Mouse (Mus musculus) CH12.LX (cell line): ENCODE data around the gene Kcmf1. TPM values are rescaled to one million over a fixed set of nuclear protein-coding genes. Genes with fewer than 3 reads are reported as not detected.
A peak's percentile ranks its signal among the peaks of the same experiment; 100 is the strongest.

ENCODE experiments used
- DNase-seq: peaks from one replicate; pipeline ENCODE4 v3.0.0-alpha.2; 2013; ENCODE audit errors: extremely low read depth
- H3K27ac ChIP-seq: 2 replicates; pipeline ENCODE4 v1.5.1; 2012; ENCODE audit warnings: low read depth, mild to moderate bottlenecking, control low read depth, moderate library complexity; ENCODE audit not compliant: insufficient read depth
- H3K27me3 ChIP-seq: replicated peaks from 2 replicates; pipeline ENCODE3; 2012; ENCODE audit warnings: inconsistent platforms
- H3K36me3 ChIP-seq, 2 experiments: replicated peaks in 1 of 2; 2 replicates each; pipeline versions ENCODE3 to v1.6.1; 2012; ENCODE audit warnings: inconsistent platforms in 1 of 2, low read length in 1 of 2, mild to moderate bottlenecking in 1 of 2, mixed read lengths in 1 of 2, moderate library complexity in 1 of 2; ENCODE audit not compliant: control insufficient read depth in 1 of 2, insufficient read depth in 1 of 2
- H3K4me1 ChIP-seq, 2 experiments: 2 replicates each; pipeline ENCODE4 v1.6.1; 2012; ENCODE audit warnings: inconsistent platforms in 1 of 2, moderate library complexity in 1 of 2; ENCODE audit not compliant: insufficient read depth in 2 of 2, control insufficient read depth in 1 of 2
- H3K4me2 ChIP-seq: 2 replicates; pipeline ENCODE4 v1.6.1; 2012; ENCODE audit warnings: low read depth, mild to moderate bottlenecking, control low read depth; ENCODE audit not compliant: poor library complexity, insufficient read depth, severe bottlenecking
- H3K4me3 ChIP-seq, 3 experiments: fragments of 150-350 bp in 1 of 3; sonication (generic) in 1 of 3; replicated peaks in 1 of 3; 2 replicates each; pipeline versions ENCODE3 to v1.5.1; 2011 to 2012; ENCODE audit warnings: low read depth in 2 of 3, low read length in 2 of 3, mild to moderate bottlenecking in 2 of 3, moderate library complexity in 2 of 3, control low read depth in 1 of 3, improper control_type of control experiment in 1 of 3, inconsistent platforms in 1 of 3, mixed read lengths in 1 of 3; ENCODE audit not compliant: poor library complexity in 1 of 3
- H3K79me2 ChIP-seq: replicated peaks from 2 replicates; pipeline ENCODE4 v1.6.1; 2012; ENCODE audit warnings: mild to moderate bottlenecking, moderate library complexity; ENCODE audit not compliant: control insufficient read depth, poor library complexity, insufficient read depth, severe bottlenecking; ENCODE audit errors: extremely low read depth
- H3K9ac ChIP-seq: 2 replicates; pipeline ENCODE4 v1.6.1; 2012; ENCODE audit warnings: low read depth, mild to moderate bottlenecking, control low read depth, moderate library complexity; ENCODE audit not compliant: insufficient read depth
- H3K9me3 ChIP-seq: replicated peaks from 2 replicates; pipeline ENCODE3; 2012; ENCODE audit warnings: low read length, inconsistent platforms, mixed read lengths
- CHD1 ChIP-seq: IDR thresholded peaks from 2 replicates; pipeline ENCODE4 v1.6.1; 2012; ENCODE audit warnings: low read depth, low read length, improper control_type of control experiment, inconsistent platforms
- CTCF ChIP-seq, 2 experiments: IDR thresholded peaks in 1 of 2; conservative IDR thresholded peaks in 1 of 2; 2 replicates each; pipeline ENCODE4 v1.5.1; 2011 to 2012; ENCODE audit warnings: low read depth in 2 of 2, low read length in 2 of 2, improper control_type of control experiment in 1 of 2, inconsistent platforms in 1 of 2, mild to moderate bottlenecking in 1 of 2, moderate library complexity in 1 of 2
- E2F4 ChIP-seq: IDR thresholded peaks from 2 replicates; pipeline ENCODE4 v1.6.1; 2011; ENCODE audit warnings: low read depth, low read length, improper control_type of control experiment; ENCODE audit not compliant: insufficient replicate concordance
- MAFK ChIP-seq: IDR thresholded peaks from 2 replicates; pipeline ENCODE4 v1.6.1; 2011; ENCODE audit warnings: low read length, improper control_type of control experiment; ENCODE audit not compliant: insufficient replicate concordance
- MAX ChIP-seq: IDR thresholded peaks from 2 replicates; pipeline ENCODE4 v1.6.1; 2011; ENCODE audit warnings: low read length, improper control_type of control experiment
- MAZ ChIP-seq: IDR thresholded peaks from 2 replicates; pipeline ENCODE4 v1.6.1; 2012; ENCODE audit warnings: low read depth, mild to moderate bottlenecking, inconsistent platforms, low read length, improper control_type of control experiment, moderate library complexity
- MEF2A ChIP-seq: IDR thresholded peaks from 2 replicates; pipeline ENCODE4 v1.6.1; 2014; ENCODE audit warnings: low read depth, mild to moderate bottlenecking, inconsistent platforms, low read length, improper control_type of control experiment, borderline replicate concordance
- MXI1 ChIP-seq: IDR thresholded peaks from 2 replicates; pipeline ENCODE4 v1.6.1; 2011; ENCODE audit warnings: mild to moderate bottlenecking, low read depth, low read length, improper control_type of control experiment
- NRF1 ChIP-seq: IDR thresholded peaks from 2 replicates; pipeline ENCODE4 v1.6.1; 2014; ENCODE audit warnings: low read depth, mild to moderate bottlenecking, inconsistent platforms, low read length, improper control_type of control experiment, moderate library complexity
- POLR2A ChIP-seq: IDR thresholded peaks from 2 replicates; pipeline ENCODE4 v1.6.1; 2011; ENCODE audit warnings: low read depth, mild to moderate bottlenecking, improper control_type of control experiment, low read length
- RAD21 ChIP-seq: IDR thresholded peaks from 2 replicates; pipeline ENCODE4 v1.6.1; 2011; ENCODE audit warnings: low read depth, mild to moderate bottlenecking, low read length, improper control_type of control experiment, moderate library complexity
- TCF12 ChIP-seq: IDR thresholded peaks from 2 replicates; pipeline ENCODE4 v1.6.1; 2014; ENCODE audit warnings: low read depth, mild to moderate bottlenecking, inconsistent platforms, low read length, improper control_type of control experiment
- USF1 ChIP-seq: IDR thresholded peaks from 2 replicates; pipeline ENCODE4 v1.6.1; 2014; ENCODE audit warnings: low read depth, mild to moderate bottlenecking, inconsistent platforms, low read length, improper control_type of control experiment
- dilution Hi-C: fragments of 300-500 bp; cut with MboI; formaldehyde crosslinking; loops from 2 replicates; pipeline ENCODE4 v1.14.3; 2020; ENCODE audit warnings: low sequenced_read_pairs; ENCODE audit not compliant: extremely low pct_unique_long_range_greater_than_20kb, extremely low pct_ligation_motif_present
- in situ Hi-C: fragments of 300-500 bp; cut with MboI; formaldehyde crosslinking; loops from 3 replicates; pipeline ENCODE4 v1.14.3; 2019; ENCODE audit warnings: low sequenced_read_pairs, low pct_ligation_motif_present, low pct_unique_long_range_greater_than_20kb, mixed read lengths
- polyA plus RNA-seq: library from polyadenylated mRNA; unstranded; fragments of >175 nt; gene quantifications from 2 replicates; pipeline ENCODE4 v1.2.1, GENCODE M21; 2012; ENCODE audit warnings: low read depth; ENCODE audit not compliant: insufficient read length
- total RNA-seq, 2 experiments: library from RNA; depleted of rRNA; stranded (reverse); fragments of 300-350 nt in 1 of 2; fragments of >200 nt in 1 of 2; gene quantifications; 2 replicates each; pipeline ENCODE4 v1.2.3; 2012 to 2014

Kcmf1 gene
- total and polyA plus RNA-seq, 3 experiments = 98.0 to 207 (median 108) TPM

GRCm38 (mm10) chr6:72898244-72899200, 1.3 kb downstream of the Kcmf1 start (continued):
- TF ChIP-seq MAFK = no peak

DNA sequence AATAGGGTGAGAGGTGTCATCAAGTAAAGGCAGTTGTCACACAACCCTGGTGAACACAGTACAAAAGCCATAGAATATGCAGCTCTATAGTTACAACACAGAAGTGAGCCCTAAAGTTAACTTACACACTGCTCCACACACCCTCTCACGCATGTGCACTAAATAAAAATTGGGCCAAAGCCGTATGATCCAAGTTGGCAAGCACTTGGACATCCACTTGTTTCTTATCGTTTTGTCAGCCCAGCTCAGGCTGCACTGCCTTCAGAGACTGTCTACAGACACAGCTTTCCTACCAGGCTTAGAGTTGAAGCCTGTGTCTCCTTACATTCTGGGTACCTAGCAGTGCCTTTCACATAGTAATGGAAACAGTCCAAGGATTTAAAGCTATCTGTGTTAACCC, 4.8 kb downstream of the Kcmf1 start:
- Histone ChIP-seq H3K9me3 (no peaks in the 10 kb centered on the region), H3K27ac (no peak overlapping the region), H3K4me3 (no peak overlapping the region), H3K9ac (no peak overlapping the region), H3K36me3 (peaks cover 3 to 45% of the 10 kb centered on the region in 2 experiments), H3K27me3 (no peaks in the 10 kb centered on the region), H3K4me2 (no peak overlapping the region), H3K4me1 (peaks cover 2 to 50% of the 10 kb centered on the region in 2 experiments; a peak in 3 of 4 replicates), H3K79me2 (peaks cover 95% of the 10 kb centered on the region)
- no peak for TF ChIP-seq USF1
- no peak for TF ChIP-seq MAZ
- no peak for TF ChIP-seq NRF1
- no peak for TF ChIP-seq E2F4
- no peak for TF ChIP-seq POLR2A
- TF ChIP-seq MAX = no peak
- TF ChIP-seq TCF12 = no peak
- TF ChIP-seq MEF2A = no peak
- no peak for TF ChIP-seq MXI1
- no peak for TF ChIP-seq CHD1
- in situ Hi-C loops = no loop called here
- dilution Hi-C loops = no loop called here
- DNase-seq = no peak

- H3K4me3 ChIP-seq = no peak overlapping the region
- no peak overlapping the region for H3K4me2 ChIP-seq
- H3K27me3 ChIP-seq = no peaks in the 10 kb centered on the region
- no peak overlapping the region for H3K9ac ChIP-seq
- in situ Hi-C loops = no loop called here
- no peak for DNase-seq
- peaks cover 5 to 67% of the 10 kb centered on the region in 2 experiments for H3K36me3 ChIP-seq
- no peak overlapping the region; the same call in 1 of the 2 replicates for H3K27ac ChIP-seq
- peaks cover 95% of the 10 kb centered on the region for H3K79me2 ChIP-seq
- TF ChIP-seq CTCF (conservative IDR thresholded peaks at IDR 0.05 in 1 of 2, IDR thresholded peaks at IDR 0.05 in 1 of 2; ENCODE audit: low read depth in 2 of 2, low read length in 2 of 2) = peak in 1 of 2 experiments; percentile 18; a peak in 2 of 4 replicates
- peak; percentile 19 for TF ChIP-seq RAD21
- TF ChIP-seq TCF12 = no peak
- H3K4me1 ChIP-seq = peaks cover 2 to 65% of the 10 kb centered on the region in 2 experiments; a peak in 3 of 4 replicates
- dilution Hi-C loops = no loop called here
- H3K9me3 ChIP-seq = no peaks in the 10 kb centered on the region
Measured at GRCm38 (mm10) chr6:72891238-72891637, 8.5 kb downstream of the Kcmf1 start.
